Mouse (Mus musculus): ENCODE results near the gene Hpcal1. TPM values are rescaled to one million over a fixed set of nuclear protein-coding genes. Genes with fewer than 3 reads are reported as not detected.
A peak's percentile ranks its signal among the peaks of the same experiment; 100 is the strongest.

Hpcal1 gene
- polyA plus RNA-seq, 1 experiment = 544 TPM

GRCm38 (mm10) chr12:17727676-17728339 lies 37.2 kb downstream of the Hpcal1 start:
- TF ChIP-seq POLR2A (IDR thresholded peaks at IDR 0.05; ENCODE audit: borderline replicate concordance, insufficient read depth, low read length) (no peak), CTCF (IDR thresholded peaks at IDR 0.05; ENCODE audit: borderline replicate concordance, insufficient read depth, low read depth, low read length) (no peak)
- WGBS = 44% methylated on average over 13 of the region's 13 CpGs
- Histone ChIP-seq H3K4me1 (ENCODE audit: control insufficient read depth, insufficient read depth, low read length) (peaks cover 27% of the 10 kb centered on the region), H3K4me3 (replicated peaks; ENCODE audit: insufficient read depth, low read depth, low read length) (no peak overlapping the region), H3K27ac (ENCODE audit: insufficient read depth, low read length) (no peak overlapping the region; the same call in 1 of the 2 replicates), H3K27me3 (ENCODE audit: control insufficient read depth, insufficient read depth, low read length) (no peaks in the 10 kb centered on the region)
- peak; percentile 46 to 52 for DNase-seq

GRCm38 (mm10) chr12:17729211-17729900 lies 38.7 kb downstream of the Hpcal1 start:
- WGBS = 72% methylated on average over 13 of the region's 13 CpGs

GRCm38 (mm10) chr12:17732006-17732405 lies 41.4 kb downstream of the Hpcal1 start:
- Histone ChIP-seq H3K27ac (ENCODE audit: insufficient read depth, low read length) (no peak overlapping the region), H3K4me1 (ENCODE audit: control insufficient read depth, insufficient read depth, low read length) (peaks cover 34% of the 10 kb centered on the region), H3K4me3 (replicated peaks; ENCODE audit: insufficient read depth, low read depth, low read length) (no peak overlapping the region), H3K27me3 (ENCODE audit: control insufficient read depth, insufficient read depth, low read length) (no peaks in the 10 kb centered on the region)
- DNase-seq = no peak
- TF ChIP-seq POLR2A (IDR thresholded peaks at IDR 0.05; ENCODE audit: borderline replicate concordance, insufficient read depth, low read length) = no peak
- TF ChIP-seq CTCF (IDR thresholded peaks at IDR 0.05; ENCODE audit: borderline replicate concordance, insufficient read depth, low read depth, low read length) = no peak
- 84% methylated on average over 7 of the region's 7 CpGs for WGBS

More at GRCm38 (mm10) chr12:17729211-17729900, 38.7 kb downstream of the Hpcal1 start:
- Histone ChIP-seq H3K4me1 (ENCODE audit: control insufficient read depth, insufficient read depth, low read length) (peaks cover 38% of the 10 kb centered on the region), H3K27ac (ENCODE audit: insufficient read depth, low read length) (no peak overlapping the region), H3K4me3 (replicated peaks; ENCODE audit: insufficient read depth, low read depth, low read length) (no peak overlapping the region), H3K27me3 (ENCODE audit: control insufficient read depth, insufficient read depth, low read length) (no peaks in the 10 kb centered on the region)
- TF ChIP-seq POLR2A (IDR thresholded peaks at IDR 0.05; ENCODE audit: borderline replicate concordance, insufficient read depth, low read length) (no peak), CTCF (IDR thresholded peaks at IDR 0.05; ENCODE audit: borderline replicate concordance, insufficient read depth, low read depth, low read length) (no peak)
- DNase-seq = no peak

- DNase-seq = no peak
- no peak overlapping the region for H3K4me3 ChIP-seq (replicated peaks; ENCODE audit: insufficient read depth, low read depth, low read length)
- no peak overlapping the region for H3K27ac ChIP-seq (ENCODE audit: insufficient read depth, low read length)
- H3K27me3 ChIP-seq (ENCODE audit: control insufficient read depth, insufficient read depth, low read length) = no peaks in the 10 kb centered on the region
- no peak for TF ChIP-seq POLR2A (IDR thresholded peaks at IDR 0.05; ENCODE audit: borderline replicate concordance, insufficient read depth, low read length)
- 93% methylated on average over 4 of the region's 4 CpGs for WGBS
- peaks cover 30% of the 10 kb centered on the region for H3K4me1 ChIP-seq (ENCODE audit: control insufficient read depth, insufficient read depth, low read length)
These were observed 41.9 kb downstream of the Hpcal1 start for GRCm38 (mm10) chr12:17732546-17732945.

GRCm38 (mm10) chr12:17733114-17733904 lies 42.7 kb downstream of the Hpcal1 start:
- no peaks in the 10 kb centered on the region for H3K27me3 ChIP-seq (ENCODE audit: control insufficient read depth, insufficient read depth, low read length)
- peak in 1 of 2 experiments; percentile 51 for DNase-seq
- H3K27ac ChIP-seq (ENCODE audit: insufficient read depth, low read length) = no peak overlapping the region
- WGBS = 71% methylated on average over 6 of the region's 6 CpGs
- no peak overlapping the region for H3K4me3 ChIP-seq (replicated peaks; ENCODE audit: insufficient read depth, low read depth, low read length)
- H3K4me1 ChIP-seq (ENCODE audit: control insufficient read depth, insufficient read depth, low read length) = peaks cover 24% of the 10 kb centered on the region
- TF ChIP-seq CTCF (IDR thresholded peaks at IDR 0.05; ENCODE audit: borderline replicate concordance, insufficient read depth, low read depth, low read length) (no peak), POLR2A (IDR thresholded peaks at IDR 0.05; ENCODE audit: borderline replicate concordance, insufficient read depth, low read length) (no peak)

GRCm38 (mm10) chr12:17736396-17736795 lies 45.7 kb downstream of the Hpcal1 start:
- H3K27ac ChIP-seq (ENCODE audit: insufficient read depth, low read length) = no peak overlapping the region
- TF ChIP-seq POLR2A (IDR thresholded peaks at IDR 0.05; ENCODE audit: borderline replicate concordance, insufficient read depth, low read length) (no peak), CTCF (IDR thresholded peaks at IDR 0.05; ENCODE audit: borderline replicate concordance, insufficient read depth, low read depth, low read length) (no peak)
- 91% methylated on average over 6 of the region's 6 CpGs for WGBS
- H3K4me3 ChIP-seq (replicated peaks; ENCODE audit: insufficient read depth, low read depth, low read length) = no peak overlapping the region
- peaks cover 40% of the 10 kb centered on the region for H3K4me1 ChIP-seq (ENCODE audit: control insufficient read depth, insufficient read depth, low read length)
- no peaks in the 10 kb centered on the region for H3K27me3 ChIP-seq (ENCODE audit: control insufficient read depth, insufficient read depth, low read length)
- DNase-seq = no peak

- Histone ChIP-seq H3K27ac (ENCODE audit: insufficient read depth, low read length) (no peak overlapping the region), H3K27me3 (ENCODE audit: control insufficient read depth, insufficient read depth, low read length) (no peaks in the 10 kb centered on the region), H3K4me1 (ENCODE audit: control insufficient read depth, insufficient read depth, low read length) (peaks cover 46% of the 10 kb centered on the region), H3K4me3 (replicated peaks; ENCODE audit: insufficient read depth, low read depth, low read length) (no peak overlapping the region)
- DNase-seq = no peak
- WGBS = 92% methylated on average over 10 of the region's 10 CpGs
- TF ChIP-seq CTCF (IDR thresholded peaks at IDR 0.05; ENCODE audit: borderline replicate concordance, insufficient read depth, low read depth, low read length) (no peak), POLR2A (IDR thresholded peaks at IDR 0.05; ENCODE audit: borderline replicate concordance, insufficient read depth, low read length) (no peak)
These were observed 46.4 kb downstream of the Hpcal1 start for GRCm38 (mm10) chr12:17736859-17737577.

Measured in cerebellum, adult 2 months (tissue).